Mouse (Mus musculus) kidney, embryonic 14.5 days (tissue): ENCODE results near the gene 1700123O20Rik. TPM values are rescaled to one million over a fixed set of nuclear protein-coding genes. Genes with fewer than 3 reads are reported as not detected.

Experiments used
- ATAC-seq: fragments of 200-750 bp; cut with Nextera tagmentation; 2 replicates; pipeline ENCODE4 v1.8.0; 2017; ENCODE audit warnings: moderate number of reproducible peaks, mild to moderate bottlenecking, moderate TSS enrichment, moderate library complexity; ENCODE audit not compliant: low FRiP score, low TSS enrichment
- H3K27ac ChIP-seq: fragments of 300-500 bp; sonication (generic); 2 replicates; pipeline ENCODE4 v1.5.1; 2014; ENCODE audit warnings: low read depth, mild to moderate bottlenecking, low read length, moderate library complexity, mixed read lengths
- H3K27me3 ChIP-seq: fragments of 300-500 bp; sonication (generic); 2 replicates; pipeline ENCODE4 v1.6.1; 2014; ENCODE audit warnings: mild to moderate bottlenecking, low read length; ENCODE audit not compliant: control insufficient read depth, insufficient read depth
- H3K36me3 ChIP-seq: fragments of 300-500 bp; sonication (generic); 2 replicates; pipeline ENCODE4 v1.6.1; 2014; ENCODE audit warnings: low read length, mixed read lengths; ENCODE audit not compliant: control insufficient read depth, insufficient read depth
- H3K4me1 ChIP-seq: fragments of 300-500 bp; sonication (generic); 2 replicates; pipeline ENCODE4 v1.6.1; 2014; ENCODE audit warnings: low read length, mixed read lengths; ENCODE audit not compliant: control insufficient read depth, insufficient read depth
- H3K4me2 ChIP-seq: fragments of 300-500 bp; sonication (generic); replicated peaks from 2 replicates; pipeline ENCODE4 v1.6.1; 2014; ENCODE audit warnings: low read depth, mild to moderate bottlenecking, low read length
- H3K4me3 ChIP-seq: fragments of 300-500 bp; sonication (generic); 2 replicates; pipeline ENCODE4 v1.5.1; 2014; ENCODE audit warnings: mild to moderate bottlenecking, low read length
- H3K9ac ChIP-seq: fragments of 300-500 bp; sonication (generic); 2 replicates; pipeline ENCODE4 v1.6.1; 2014; ENCODE audit warnings: low read depth, mild to moderate bottlenecking, low read length, moderate library complexity
- H3K9me3 ChIP-seq: fragments of 300-500 bp; sonication (generic); 2 replicates; pipeline ENCODE4 v1.6.1; 2016; ENCODE audit warnings: low read length; ENCODE audit not compliant: control insufficient read depth
- WGBS: fragments of 180-500 bp; shearing (Covaris S2); extraction: QIAGEN DNeasy Blood & Tissue Kit; methylation state at CpG from one replicate; pipeline ENCODE4 v1.1.7; 2014; 5-methylcytosine and 5-hydroxymethylcytosine counted together
- polyA plus RNA-seq: library from polyadenylated mRNA; unstranded; fragments of >200 nt; fragmentation: Nextera tagmentation; extraction: Ambion mirVana; gene quantifications from 2 replicates; pipeline ENCODE4 v1.2.1, GENCODE M21; 2014

The 1700123O20Rik gene
- polyA plus RNA-seq, 1 experiment from 2014 or later, result 89.8 TPM

DNA sequence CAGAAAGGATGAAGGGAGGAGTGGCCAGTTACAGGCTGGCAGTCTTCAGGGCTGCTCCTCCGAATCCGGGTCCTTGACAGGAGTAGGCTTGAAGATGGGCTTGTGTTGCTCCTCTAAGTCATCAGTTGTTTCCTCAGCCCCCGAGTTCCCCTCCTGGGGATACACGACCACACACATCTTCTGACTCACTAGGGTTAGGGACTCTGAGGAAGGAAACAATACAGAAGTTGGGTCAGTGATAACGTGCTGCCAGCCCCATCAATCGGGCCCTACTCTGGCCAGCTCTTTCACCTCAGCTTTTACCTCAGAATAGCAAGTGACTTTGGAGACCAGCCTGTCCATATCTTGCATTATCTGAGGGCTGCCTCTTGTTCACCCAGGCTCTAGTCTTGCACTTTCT, 38.0 kb downstream of the 1700123O20Rik start:
- no peaks in the 10 kb centered on the region for H3K36me3 ChIP-seq
- H3K4me3 ChIP-seq, result no peak overlapping the region
- H3K9me3 ChIP-seq, result no peaks in the 10 kb centered on the region; the same call in 1 of the 2 replicates
- H3K9ac ChIP-seq, result no peak overlapping the region
- 0 out of 2 replicates have a peak, but pooled peaks cover 2% of the 10 kb centered on the region for H3K4me1 ChIP-seq
- WGBS, result 85% methylated on average over 6 of the region's 6 CpGs
- H3K27ac ChIP-seq, result no peak overlapping the region
- H3K27me3 ChIP-seq, result no peaks in the 10 kb centered on the region
- ATAC-seq, result no peak
- no peak overlapping the region for H3K4me2 ChIP-seq

DNA sequence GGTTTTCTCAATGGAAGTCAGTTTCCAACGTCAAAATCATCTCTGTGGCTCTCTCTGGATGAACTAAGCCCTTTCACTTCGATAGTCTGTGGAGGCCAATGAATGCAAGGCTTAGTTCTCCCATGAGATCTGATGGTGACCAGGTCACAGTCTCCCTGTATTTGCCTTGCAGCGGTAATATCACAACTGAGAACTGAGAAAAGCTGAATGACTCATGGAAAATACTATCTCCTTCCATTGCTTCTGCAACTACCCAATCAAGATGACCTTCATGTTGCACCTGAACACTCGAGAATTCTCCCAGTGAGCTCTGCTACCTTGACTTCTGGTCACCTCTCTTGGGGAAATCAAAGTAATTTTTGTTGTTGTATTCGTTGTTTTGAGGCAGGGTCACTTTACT, 41.5 kb downstream of the 1700123O20Rik start:
- H3K4me3 ChIP-seq, result no peak overlapping the region
- 78% methylated on average over 5 of the region's 5 CpGs for WGBS

DNA sequence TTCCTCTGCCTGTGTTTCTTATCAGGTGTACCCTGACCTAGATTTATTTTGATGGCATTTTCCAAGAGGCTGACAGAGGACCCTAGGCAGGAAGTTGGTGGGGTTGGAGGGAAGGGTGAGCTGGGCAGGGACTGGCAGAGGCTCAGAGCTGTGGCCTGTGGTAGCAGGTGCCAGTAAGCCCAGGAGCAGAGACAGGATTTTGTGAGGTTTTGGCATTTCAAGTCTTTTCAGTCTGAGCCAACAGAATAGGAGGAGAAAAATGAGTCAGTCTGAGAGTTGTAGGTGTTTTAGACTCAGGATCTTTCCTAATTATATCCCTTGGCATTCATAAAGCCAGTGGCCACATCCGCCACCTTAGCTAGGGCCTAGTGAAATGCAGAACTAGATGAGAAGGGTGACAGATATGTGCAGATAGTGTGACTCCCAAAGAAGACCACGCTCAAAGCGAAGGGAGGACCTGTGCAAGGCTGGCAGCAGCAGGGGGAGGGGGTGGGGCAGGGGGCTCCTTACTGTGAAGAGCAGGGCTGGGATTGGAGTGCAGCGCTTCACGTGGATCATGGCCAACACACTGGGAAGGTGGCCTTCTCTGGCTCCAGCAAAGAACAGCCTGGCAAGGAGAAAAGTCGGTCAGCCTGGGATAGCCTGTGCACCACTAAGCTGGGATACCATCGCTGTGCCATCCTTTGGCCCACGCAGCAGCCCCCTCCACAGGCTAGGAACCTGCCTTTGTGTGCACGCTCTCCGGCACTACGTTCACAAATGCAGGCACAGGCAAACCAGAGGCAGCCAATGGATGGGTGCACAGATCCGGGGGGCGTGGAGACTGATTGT, 43.0 kb downstream of the 1700123O20Rik start:
- ATAC-seq, result no peak
- H3K9me3 ChIP-seq, result no peaks in the 10 kb centered on the region
- no peaks in the 10 kb centered on the region for H3K4me1 ChIP-seq
- no peak overlapping the region for H3K27ac ChIP-seq
- H3K36me3 ChIP-seq, result no peaks in the 10 kb centered on the region
- WGBS, result 67% methylated on average over 13 of the region's 13 CpGs
- H3K27me3 ChIP-seq, result no peaks in the 10 kb centered on the region
- H3K4me2 ChIP-seq, result no peak overlapping the region
- H3K4me3 ChIP-seq, result no peak overlapping the region
- no peak overlapping the region for H3K9ac ChIP-seq

More for the DNA sequence above, 41.5 kb downstream of the 1700123O20Rik start:
- H3K27me3 ChIP-seq, result no peaks in the 10 kb centered on the region
- H3K9me3 ChIP-seq, result no peaks in the 10 kb centered on the region
- no peak overlapping the region for H3K9ac ChIP-seq
- 0 out of 2 replicates have a peak, but pooled peaks cover under 1% of the 10 kb centered on the region for H3K4me1 ChIP-seq
- no peak overlapping the region for H3K4me2 ChIP-seq
- ATAC-seq, result no peak
- H3K27ac ChIP-seq, result no peak overlapping the region
- no peaks in the 10 kb centered on the region for H3K36me3 ChIP-seq

DNA sequence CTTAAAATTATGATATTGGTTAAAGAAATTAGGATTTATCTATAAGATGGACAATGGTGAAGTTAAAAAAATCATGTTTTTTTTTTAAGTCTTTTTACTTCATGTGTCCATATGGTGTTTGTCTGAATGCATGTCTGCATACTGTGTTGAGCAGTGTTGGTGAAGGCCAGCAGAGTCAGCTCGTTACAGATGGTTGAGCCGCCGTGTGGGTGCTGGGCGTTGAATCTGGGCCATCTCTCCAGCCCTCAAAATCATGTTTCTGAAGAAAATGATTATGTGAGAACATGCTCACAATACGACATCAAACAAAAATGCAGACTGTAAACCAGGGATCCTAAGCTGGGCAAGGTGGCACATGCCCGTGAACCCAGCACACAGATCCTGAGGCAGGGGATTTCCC, 44.3 kb downstream of the 1700123O20Rik start:
- no peaks in the 10 kb centered on the region for H3K27me3 ChIP-seq
- H3K27ac ChIP-seq, result no peak overlapping the region
- no peaks in the 10 kb centered on the region for H3K9me3 ChIP-seq
- no peak for ATAC-seq
- no peak overlapping the region for H3K4me3 ChIP-seq
- no peaks in the 10 kb centered on the region for H3K36me3 ChIP-seq
- H3K4me2 ChIP-seq, result no peak overlapping the region
- H3K9ac ChIP-seq, result no peak overlapping the region
- WGBS, result 89% methylated on average over 6 of the region's 6 CpGs
- no peaks in the 10 kb centered on the region for H3K4me1 ChIP-seq

DNA sequence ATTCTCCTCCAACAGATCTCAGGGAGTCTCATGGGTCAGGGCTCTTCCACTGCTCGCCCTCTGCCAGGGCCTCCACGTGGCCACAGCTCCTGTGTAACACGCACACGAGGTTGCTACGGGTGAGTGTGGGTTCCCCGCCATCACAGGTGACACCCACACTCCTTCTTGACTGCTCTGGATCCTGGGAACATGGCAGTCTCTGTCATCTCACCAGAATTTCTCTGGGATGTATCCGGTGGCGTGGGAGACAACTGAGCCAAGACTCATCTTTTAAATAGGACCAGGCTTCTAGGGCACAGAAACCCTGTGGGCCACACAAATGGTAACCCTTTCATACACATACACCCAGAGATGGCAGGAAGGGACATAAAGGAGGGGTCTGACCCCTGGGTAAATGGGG, 46.2 kb downstream of the 1700123O20Rik start:
- Histone ChIP-seq H3K27me3 (no peaks in the 10 kb centered on the region), H3K9ac (no peak overlapping the region), H3K4me2 (no peak overlapping the region), H3K9me3 (no peaks in the 10 kb centered on the region), H3K36me3 (no peaks in the 10 kb centered on the region), H3K27ac (no peak overlapping the region), H3K4me1 (no peaks in the 10 kb centered on the region), H3K4me3 (no peak overlapping the region)
- no peak for ATAC-seq
- WGBS, result 87% methylated on average over 8 of the region's 8 CpGs

DNA sequence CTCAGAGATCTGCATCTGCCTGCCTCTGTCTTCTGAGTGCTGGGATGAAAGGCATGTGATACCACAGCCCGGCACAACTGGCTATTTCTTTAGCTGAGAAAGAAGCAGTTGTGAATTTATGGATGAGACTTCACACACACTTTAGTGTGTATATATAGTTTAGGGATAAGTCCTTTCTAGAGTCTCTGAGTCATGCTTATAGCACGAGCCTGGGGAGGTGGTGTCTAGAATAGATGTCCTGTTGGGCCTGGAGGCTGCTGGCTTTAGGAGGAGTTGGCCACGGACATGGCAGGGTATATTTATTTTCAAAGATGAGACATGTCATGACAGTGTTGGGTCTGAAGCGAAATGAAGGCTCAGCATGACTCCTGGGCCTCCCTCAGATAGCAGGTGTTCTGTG, 48.0 kb downstream of the 1700123O20Rik start:
- ATAC-seq, result no peak
- no peaks in the 10 kb centered on the region for H3K4me1 ChIP-seq
- no peak overlapping the region for H3K9ac ChIP-seq
- H3K27me3 ChIP-seq, result no peaks in the 10 kb centered on the region
- H3K27ac ChIP-seq, result no peak overlapping the region
- no peaks in the 10 kb centered on the region for H3K36me3 ChIP-seq
- no peak overlapping the region for H3K4me3 ChIP-seq
- no peak overlapping the region for H3K4me2 ChIP-seq
- H3K9me3 ChIP-seq, result no peaks in the 10 kb centered on the region
- 66% methylated on average over 4 of the region's 4 CpGs for WGBS

DNA sequence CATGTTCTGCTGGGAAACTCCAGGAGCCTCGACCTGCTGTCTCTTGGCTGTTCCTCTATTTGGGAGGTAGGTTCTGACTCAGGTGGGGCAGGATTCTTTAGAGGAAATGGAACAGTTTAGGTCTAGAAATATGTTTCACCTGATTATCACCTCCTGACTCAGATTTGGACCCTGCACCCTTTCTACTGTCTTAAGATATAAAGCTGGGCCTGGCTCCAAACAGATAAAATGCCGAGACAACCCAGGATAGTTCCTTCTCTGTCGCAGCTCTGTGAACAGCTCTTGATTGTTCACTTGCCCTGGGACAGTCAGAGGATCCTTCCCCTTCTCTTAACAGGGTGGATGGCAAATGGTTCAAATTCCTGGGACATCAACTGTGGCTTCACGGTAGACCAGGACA, 49.2 kb downstream of the 1700123O20Rik start:
- ATAC-seq, result no peak
- Histone ChIP-seq H3K27ac (no peak overlapping the region), H3K4me3 (no peak overlapping the region), H3K4me1 (no peaks in the 10 kb centered on the region), H3K36me3 (no peaks in the 10 kb centered on the region), H3K9me3 (no peaks in the 10 kb centered on the region), H3K4me2 (no peak overlapping the region), H3K9ac (no peak overlapping the region), H3K27me3 (no peaks in the 10 kb centered on the region)
- 76% methylated on average over 4 of the region's 4 CpGs for WGBS

DNA sequence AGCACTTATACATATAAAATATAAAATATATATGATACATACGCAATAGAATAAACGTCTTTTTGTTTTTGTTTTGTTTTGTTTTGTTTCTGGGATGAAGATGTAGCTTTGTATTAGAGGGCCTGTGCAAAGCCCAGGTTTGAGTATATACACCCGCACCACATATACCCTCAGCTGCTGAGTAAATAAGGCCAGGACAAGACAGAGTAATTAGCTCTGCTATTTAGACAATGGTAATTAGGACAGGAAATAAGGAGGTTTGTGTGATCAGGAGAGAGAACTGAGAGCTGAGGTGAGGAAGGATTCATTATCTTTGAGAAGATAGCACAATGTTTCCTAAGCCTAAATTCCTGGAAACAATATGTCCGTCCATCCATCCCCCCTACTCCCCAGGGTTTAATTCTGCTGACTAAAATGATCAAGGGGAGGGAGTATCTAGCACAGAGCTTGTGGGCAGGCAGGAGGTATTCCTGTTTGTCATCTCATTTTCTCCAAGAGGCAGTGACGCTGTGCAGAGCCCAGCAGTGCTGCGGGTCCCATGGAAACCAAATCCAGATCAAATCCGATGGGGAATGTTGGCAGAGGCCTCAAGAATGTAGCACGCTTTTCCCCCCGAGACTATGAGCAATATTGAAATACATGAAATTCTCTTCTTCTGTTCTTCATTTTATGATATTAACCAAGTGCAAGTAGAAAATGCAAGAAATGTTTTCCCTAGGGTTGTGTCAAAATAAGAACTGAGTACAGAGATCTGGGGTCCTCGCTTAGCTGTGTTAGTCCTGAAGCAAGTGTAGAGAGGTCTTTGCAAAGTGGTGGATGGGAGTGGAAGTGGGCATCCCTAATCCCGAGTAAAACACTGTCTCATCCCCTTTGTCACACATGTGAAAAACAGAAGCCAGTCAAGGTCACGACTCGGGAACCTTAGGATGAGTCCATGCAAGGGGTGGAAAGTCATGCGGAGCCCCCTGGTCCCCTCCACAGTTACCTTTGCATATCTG, 50.8 kb downstream of the 1700123O20Rik start:
- Histone ChIP-seq H3K9me3 (no peaks in the 10 kb centered on the region), H3K4me1 (no peaks in the 10 kb centered on the region), H3K27ac (no peak overlapping the region), H3K9ac (no peak overlapping the region), H3K27me3 (no peaks in the 10 kb centered on the region), H3K4me2 (no peak overlapping the region), H3K36me3 (no peaks in the 10 kb centered on the region), H3K4me3 (no peak overlapping the region)
- no peak for ATAC-seq
- WGBS, result 82% methylated on average over 14 of the region's 14 CpGs
